Mouse (Mus musculus) retina, postnatal 7 days (tissue): ENCODE results near the gene Meox1.

Experiments used
- DNase-seq: peaks from one replicate; pipeline ENCODE4 v3.0.0-alpha.2; 2012; ENCODE audit warnings: low read depth, low spot score

Gene Meox1

GRCm38 (mm10) chr11:101894204-101894603, at the start of gene Meox1:
Gene Meox1 (minus strand): TSS chr11:101894374.
- DNase-seq, result no peak

- no peak for DNase-seq
These were observed 48.9 kb upstream of the Meox1 start for GRCm38 (mm10) chr11:101943055-101943454.

DNA sequence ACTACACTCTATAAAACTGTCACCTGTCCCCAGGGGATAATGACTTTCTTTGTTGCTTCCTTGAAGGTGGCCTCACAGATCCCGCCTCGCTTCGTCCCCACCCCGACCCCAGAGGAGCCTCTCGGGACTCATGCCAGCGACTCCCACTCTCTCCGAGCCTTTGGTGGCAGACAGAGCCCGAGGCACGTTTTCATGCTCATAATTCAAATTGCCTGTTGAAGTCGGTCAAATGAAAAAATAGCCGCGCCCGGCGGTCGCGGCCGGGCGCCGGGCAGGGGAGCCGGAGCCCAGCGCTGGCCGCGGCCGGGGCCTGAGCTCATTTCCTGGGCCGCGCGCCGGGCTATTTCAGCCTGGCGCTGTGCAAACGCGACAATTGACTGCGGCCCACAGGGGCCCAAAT, 42.9 kb upstream of the Meox1 start:
- no peak for DNase-seq

- no peak for DNase-seq
These were observed 42.2 kb upstream of the Meox1 start for GRCm38 (mm10) chr11:101936421-101936820.

- no peak for DNase-seq
These were observed 41.6 kb upstream of the Meox1 start for GRCm38 (mm10) chr11:101935743-101936142.

DNA sequence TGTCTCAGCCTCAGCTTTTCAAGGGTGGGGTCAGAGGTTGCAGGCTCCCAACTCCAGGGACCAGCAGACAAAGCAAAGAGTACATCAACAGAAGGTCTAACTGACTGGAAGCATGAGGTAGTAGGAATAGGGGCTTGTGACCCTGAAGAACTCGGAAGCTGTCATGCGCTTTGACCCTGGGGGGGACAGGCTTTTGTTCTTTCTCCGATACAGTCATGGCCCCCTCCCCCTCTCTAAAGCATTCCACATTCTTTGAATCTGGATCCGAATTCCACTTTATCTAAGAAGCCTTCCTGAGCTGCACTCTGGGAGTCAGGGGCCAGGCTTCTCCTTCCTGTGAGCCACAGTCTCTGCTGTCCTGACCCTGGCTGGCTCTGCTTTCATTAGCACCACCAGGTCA, 37.8 kb upstream of the Meox1 start:
- DNase-seq, result no peak

DNA sequence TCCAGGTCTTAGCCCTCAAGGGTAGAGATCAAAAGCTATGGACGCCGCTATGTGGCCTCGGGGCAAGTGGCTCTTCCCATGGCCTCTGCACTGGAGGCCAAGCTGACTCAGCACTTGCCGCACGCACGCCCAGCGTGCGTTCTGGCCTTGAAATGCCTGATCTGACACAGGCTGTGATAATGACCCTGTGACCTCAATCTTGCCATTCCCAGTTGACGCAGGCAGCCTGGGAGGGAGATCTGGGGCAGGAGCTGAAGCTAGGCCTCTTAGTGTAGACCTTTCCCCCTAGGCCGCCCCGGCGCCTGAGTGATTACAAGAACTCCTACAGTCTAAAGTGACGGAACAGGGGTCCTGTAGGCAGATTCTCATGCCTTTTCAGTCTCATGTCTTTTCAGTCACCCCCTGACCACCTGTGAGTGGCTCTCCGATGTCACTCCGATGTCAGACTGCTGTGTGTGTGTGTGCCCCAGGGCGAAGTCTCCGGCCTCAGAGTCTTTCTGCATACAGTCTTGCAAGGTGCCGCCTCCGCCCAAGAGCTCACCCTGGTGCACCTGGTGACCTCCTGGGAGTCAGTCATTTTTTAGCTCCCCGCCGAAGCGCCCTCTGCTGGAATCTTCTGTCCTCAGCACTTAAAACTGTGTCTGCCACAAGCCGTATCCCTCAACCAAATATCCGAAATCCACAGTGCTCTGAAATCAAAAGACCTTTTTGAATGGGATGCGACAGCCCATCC, 34.0 kb upstream of the Meox1 start:
- no peak for DNase-seq

DNA sequence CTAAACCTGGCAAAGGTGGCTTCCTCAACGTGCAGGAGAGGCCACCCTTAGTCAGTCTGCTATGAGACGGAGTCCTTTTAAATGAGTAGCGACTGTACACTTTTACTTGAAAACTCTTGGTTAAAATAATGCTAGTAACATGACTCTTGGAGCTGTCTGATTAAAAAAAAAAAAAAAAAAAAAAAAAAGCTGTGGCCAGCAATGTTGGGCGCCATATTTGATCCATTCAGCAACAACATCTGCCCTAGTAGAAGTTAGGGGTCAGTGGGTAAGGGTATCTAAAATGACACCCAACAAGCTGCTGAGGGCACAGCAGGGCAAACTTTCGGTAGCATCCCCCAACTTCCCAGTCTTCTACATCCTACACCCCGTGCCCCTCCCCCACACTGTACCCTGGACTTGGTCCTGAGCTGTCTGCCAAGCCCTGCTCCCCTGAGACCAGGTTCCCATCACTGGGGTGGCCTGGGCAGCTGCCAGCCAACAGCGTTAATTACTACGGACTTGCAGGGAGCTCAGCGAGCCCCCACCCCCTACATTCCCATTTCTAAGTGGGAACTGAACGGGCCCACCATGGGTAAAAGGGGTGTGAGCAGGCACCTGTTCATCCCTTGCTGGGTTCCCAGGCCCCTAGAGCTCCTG, 32.9 kb upstream of the Meox1 start:
- no peak for DNase-seq

GRCm38 (mm10) chr11:101925636-101926035, 31.5 kb upstream of the Meox1 start:
- DNase-seq, result no peak

GRCm38 (mm10) chr11:101924441-101924976, 30.3 kb upstream of the Meox1 start:
- no peak for DNase-seq

- DNase-seq, result no peak
These were observed 29.8 kb upstream of the Meox1 start for GRCm38 (mm10) chr11:101923988-101924387.

- DNase-seq, result no peak
These were observed 27.3 kb upstream of the Meox1 start for GRCm38 (mm10) chr11:101921361-101921952.

GRCm38 (mm10) chr11:101919660-101920059, 25.5 kb upstream of the Meox1 start:
- DNase-seq, result peak; percentile 70

- no peak for DNase-seq
These were observed 24.4 kb upstream of the Meox1 start for GRCm38 (mm10) chr11:101918609-101919008.

DNA sequence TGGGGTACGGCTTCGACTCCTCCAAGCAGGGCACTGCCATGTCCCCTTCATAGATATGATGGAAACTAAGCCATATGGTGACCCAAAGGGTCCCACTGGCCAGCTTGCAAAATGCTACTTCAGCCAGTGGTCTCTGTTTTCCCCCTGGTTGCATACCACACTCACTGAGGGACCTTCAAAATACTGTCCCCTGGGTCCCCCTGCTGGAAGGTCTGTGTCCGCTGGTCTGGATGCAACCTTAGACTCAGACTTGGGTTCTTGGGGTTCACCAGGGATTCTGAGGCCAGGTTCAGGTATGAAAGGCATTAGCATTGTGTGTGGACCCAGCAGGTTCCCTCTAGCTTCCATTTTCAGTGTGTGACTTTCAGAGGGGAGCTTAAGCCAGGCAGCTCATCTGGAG, 22.6 kb upstream of the Meox1 start:
- no peak for DNase-seq

DNA sequence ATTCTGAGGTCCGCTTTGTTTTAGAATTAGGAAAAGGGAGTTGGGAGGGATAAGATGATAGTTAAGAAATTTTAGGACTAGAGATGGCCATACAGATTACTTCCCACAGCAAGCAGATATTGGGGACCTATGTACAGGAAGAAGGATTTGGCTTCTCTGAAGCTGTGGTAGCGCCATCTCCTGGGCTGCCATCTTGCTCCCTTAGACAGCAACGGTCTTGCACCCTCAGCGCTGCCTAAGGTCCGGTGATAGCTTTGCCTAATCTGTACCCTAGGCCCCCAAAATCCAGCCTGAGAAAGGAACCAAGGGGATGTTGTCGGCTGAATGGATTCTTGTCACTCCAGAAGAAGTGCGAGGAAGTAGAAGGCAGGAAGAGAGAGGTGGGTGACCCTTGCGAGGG, 19.4 kb upstream of the Meox1 start:
- DNase-seq, result no peak

- DNase-seq, result no peak
These were observed 17.8 kb upstream of the Meox1 start for GRCm38 (mm10) chr11:101911855-101912579.

- DNase-seq, result peak; percentile 63
These were observed 16.2 kb upstream of the Meox1 start for GRCm38 (mm10) chr11:101910230-101910946.

- no peak for DNase-seq
These were observed 14.6 kb upstream of the Meox1 start for GRCm38 (mm10) chr11:101908777-101909176.

DNA sequence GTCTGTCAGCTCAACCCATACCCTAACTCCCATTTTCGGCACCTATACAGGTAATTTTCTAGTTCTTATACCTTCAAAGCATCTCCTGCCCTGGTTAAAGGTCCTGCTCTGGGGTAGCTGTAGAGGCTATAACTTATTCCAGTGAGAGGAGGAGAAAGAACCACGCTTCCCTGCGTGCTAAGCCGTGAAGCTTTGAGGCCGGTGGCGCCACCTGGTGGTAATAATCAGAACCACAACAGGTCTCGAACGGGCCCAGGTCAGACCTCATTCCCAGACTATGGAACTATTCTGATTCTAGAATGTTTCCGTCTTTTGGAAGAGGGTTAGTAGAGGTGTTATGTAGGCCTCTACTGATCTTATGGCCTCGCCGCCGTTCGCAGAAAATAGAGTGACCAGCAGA, 10.9 kb upstream of the Meox1 start:
- DNase-seq, result peak; percentile 72

GRCm38 (mm10) chr11:101901309-101901708, 7.1 kb upstream of the Meox1 start:
- DNase-seq, result no peak
